Mouse (Mus musculus) urinary bladder, postnatal 25 days (tissue): ENCODE measurements around the gene Myadml2.
"Not testable (repeated sequence)": the region's sequence is repeated elsewhere in the genome, so short reads cannot be mapped to it uniquely, and the experiment has no call there.

Experiments used
- DNase-seq: peaks from one replicate; pipeline ENCODE4 v3.0.0; 2022; ENCODE audit warnings: low spot score

Gene Myadml2

DNA sequence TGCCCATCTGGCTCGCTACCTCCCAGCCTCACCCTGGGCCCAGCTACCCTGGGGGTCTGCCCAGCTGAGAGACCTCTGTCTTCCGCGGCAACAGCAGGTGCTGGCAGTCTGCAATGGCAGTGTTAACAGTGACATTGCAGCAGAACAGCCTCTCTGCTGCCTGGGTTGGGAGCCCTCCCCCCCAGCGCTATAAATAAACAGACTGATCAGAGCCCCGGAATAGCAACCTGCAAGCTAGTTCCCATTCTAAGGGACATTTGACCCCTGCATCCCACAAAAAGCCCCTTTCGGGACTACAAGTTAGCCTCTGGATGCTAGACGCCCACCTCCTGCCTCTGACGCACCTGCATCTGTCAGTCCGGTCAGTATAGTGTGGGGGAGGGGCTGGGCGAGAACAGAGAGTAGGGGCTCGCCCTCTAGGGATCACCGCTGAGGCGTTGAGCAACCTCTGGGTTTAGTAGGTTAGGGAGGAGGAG lies at the start of gene Myadml2:
Gene Myadml2, minus strand, starts transcription at position 158 of the 476 bp plus-strand sequence.
- DNase-seq = no peak

DNA sequence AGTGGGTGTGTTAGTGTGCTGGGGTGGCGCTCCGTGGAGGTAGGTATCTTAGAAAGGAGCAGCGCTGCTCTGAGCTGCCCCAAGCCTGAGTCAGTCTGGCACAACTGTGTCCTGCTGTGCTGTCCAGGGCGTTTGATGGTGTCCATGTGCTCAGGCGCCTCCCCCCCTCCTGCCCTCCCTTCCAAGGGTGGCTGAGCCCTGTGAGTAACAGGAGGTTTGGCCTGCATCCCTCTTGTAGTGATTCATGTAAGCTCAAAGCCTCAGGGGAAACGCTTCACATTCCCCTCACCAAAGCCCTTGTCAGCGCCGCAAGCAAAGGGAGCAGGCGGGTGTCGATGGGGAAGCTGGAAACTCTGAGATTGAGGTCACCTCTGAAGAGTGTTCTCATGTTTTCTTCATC lies 49.8 kb upstream of the Myadml2 start:
- DNase-seq = no peak

DNA sequence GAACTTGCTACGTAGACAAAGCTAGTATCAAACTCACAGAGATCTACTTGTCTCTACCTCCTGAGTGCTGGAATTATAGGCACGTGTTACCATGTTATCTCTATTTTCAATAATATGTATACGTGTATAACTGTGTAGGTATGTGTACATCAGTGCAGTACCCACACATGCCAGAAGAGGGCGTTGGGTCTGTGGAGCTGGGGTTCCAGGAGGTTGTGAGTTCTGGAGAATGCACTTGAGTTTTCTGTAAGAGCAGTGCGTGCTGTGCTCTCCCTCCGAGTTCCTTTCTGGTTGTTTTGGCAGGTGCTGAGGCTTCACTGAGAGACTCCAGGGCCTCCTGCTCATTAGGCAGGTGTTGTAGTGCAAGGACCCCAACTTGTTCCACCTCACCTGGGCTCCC lies 48.6 kb upstream of the Myadml2 start:
- DNase-seq = no peak

DNA sequence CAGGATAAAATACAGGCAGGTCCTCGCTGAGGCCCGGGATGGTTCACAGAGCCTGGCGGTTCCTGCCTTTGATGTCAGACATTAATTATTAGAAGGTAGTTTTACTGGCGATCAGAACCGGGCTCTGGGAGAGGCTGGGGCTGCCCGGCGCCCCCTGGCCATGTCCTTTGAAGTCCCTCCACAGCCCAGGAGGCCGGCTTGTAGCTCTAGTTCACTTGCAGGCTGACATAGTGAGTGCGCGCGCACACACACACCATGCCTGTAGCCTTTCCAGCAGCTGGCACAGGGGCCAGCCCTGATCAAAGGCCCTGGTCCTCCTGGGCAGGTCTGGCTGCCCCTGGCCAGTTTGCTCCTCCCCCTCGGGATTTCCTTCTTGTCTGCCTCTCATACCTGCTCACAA lies 47.7 kb upstream of the Myadml2 start:
- DNase-seq = no peak

DNA sequence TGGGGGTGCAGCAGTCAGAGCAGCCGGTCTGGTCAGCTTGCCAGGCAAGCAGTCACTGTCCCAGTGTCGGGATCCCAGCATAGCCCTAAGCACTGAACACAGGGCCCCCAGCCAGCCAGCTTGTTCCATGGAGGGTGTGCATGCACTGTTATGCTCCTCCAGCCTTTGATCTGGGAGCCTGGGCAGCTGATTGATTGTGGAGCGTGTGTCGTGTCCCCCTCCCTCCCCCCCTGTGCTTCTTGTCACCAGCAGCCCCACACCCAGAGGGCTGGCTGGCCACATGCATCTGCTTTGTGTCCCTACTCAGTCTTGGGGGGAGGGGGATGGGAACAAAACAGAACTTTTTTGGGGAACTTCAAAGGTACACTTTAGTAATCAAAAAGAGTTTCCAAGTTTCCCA lies 47.2 kb upstream of the Myadml2 start:
- DNase-seq = no peak

DNA sequence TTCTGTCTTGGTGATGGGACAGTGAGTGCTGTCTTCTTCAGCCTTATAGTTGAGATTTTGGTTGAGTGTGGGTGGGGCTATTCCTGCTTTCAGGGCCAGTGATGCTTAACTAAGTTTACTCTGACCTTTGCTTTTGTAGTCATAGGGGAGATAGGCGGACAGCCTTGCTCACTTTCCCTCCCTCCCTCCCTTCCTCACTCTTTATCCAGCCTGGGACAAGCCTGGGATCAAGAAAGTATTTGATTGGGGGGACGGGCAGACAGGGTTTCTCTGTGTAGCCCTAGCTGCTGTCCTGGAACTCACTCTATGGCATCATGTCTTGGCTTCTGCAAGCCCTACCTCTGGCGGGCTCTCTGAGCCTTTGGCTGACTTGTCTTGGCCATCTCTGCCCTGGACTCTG lies 45.5 kb upstream of the Myadml2 start:
- no peak for DNase-seq

DNA sequence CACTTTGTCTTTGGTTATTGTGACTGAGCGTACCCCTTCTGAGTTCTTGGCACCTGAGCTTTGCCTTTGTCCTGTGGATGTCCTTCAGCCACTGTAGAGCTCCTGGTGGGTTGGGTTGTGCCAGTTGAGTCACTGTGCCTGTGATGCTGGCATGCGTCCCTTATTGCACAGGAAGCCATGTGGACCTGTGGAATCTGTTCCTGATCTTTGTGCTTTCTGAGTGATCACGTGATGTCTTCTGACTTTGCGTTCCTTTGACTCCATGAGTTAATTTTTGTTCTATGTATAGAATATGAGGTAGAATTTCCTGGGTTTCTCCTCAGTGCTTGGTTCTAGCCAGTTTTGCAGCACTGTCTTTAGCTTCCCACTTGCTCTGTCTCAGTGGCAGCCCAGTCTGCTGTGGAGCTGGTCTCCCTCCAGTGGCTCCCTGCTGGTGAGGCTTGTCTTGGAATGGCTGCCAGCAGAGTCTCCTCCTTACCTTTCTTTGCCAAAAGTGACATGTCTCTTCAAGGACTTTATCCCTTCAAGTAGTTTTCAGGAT lies 44.6 kb upstream of the Myadml2 start:
- DNase-seq = no peak

DNA sequence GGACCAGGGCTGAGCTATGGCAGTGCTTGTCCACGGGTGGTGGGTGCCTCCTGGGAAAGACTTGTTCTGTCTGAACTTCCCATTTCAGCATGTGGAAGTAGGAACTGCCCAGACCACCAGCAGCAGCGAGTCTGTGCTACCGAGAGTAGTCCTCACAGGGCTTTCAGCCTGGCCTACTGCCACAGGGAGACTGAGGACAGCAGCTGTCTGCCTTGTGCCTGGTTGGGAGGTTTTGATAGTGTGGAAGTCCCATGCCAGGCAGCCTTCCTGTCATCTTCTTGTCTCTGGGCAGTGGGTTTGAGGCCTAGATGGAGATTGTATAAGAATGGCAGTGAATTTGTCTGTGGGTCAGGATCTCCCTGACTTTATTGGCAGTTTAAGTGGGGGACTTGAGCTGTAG lies 41.4 kb upstream of the Myadml2 start:
- DNase-seq = no peak

DNA sequence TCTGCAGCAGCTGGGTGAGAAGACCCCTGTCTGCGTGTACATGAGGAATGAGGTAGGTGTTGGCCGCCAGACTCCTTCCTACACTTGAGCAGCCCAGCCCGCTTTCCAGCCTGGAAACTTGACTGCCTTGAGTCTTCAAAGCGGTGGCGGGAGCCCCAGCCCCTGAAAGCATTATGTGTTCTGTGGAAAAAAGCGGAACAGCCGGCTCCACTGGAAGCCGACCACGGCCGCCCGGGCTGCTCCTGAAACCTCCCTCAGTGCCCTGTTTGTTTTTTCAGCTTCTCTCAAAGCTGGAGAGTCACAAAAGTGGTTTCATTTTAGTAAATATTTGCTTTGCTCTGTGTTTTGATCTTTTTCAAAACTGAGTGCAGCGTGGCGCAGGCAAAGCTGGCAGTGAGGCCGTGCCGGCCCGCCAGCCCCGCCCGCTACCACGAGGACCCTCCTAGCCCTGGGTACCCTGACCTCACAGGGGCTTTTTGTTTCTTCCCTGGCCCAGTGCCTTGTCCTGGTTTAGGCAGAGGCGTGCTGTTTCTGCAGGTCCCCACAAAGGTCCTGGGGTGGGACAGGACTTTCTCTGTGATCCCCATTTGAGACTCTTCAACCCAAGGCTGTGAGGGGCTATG lies 38.8 kb upstream of the Myadml2 start:
- DNase-seq = no peak

DNA sequence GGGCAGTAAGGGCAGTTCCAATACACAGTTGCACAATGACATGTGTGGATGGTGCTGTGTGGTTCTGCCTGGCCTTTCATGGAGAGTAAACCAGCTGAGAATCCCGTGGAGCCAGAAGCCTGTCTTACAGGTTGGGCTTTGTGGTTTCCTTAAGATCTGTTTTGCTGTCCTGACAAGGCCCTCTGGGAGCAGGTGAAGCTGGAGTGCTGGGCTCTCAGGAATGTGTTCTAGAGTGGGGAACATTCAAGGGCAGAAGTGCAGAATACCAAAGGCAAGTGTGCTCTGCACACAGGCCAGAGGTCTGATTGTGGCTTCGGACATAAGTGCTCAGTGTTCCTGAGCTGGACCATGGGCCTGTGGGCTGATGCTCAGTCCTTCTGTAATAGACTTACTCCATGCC lies 36.7 kb upstream of the Myadml2 start:
- no peak for DNase-seq

DNA sequence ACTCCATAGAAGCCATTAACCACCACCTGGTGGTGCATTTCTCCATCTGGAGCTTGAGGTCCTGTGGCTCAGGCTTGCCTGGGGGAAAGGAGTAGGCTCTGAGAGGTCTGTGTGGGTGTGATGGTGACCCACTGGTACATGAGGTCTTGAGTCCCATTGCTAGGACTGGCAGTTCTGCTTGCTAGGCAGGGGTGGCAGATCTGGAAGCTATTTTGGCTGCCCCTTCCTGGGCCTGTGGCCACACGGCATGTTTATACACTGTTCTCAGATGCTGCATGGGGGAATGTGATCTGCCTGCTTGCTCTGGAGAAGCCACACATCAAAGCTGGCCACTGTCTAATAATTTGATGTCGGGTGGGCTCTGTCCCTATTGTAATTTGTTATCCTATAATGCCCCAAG lies 36.1 kb upstream of the Myadml2 start:
- DNase-seq = no peak

DNA sequence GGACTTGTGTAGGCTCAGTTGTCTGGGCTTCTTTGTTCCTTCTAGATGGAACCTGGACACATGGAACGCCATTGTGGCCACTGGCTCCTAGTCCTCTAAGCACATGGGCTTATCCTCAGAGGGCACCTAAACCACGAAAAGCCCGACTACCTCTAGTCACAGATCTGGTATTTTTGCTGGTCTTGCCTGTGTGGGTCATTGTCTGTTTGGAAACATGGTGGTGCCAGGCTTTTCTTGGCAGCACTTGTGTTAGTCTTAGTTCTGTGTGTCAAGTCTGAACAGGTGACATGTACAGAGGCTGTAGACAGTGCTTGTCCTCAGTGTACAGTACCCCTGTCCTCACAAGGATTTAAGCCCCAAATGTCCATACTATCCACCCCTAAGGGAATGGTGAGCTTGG lies 35.6 kb upstream of the Myadml2 start:
- DNase-seq = no peak

DNA sequence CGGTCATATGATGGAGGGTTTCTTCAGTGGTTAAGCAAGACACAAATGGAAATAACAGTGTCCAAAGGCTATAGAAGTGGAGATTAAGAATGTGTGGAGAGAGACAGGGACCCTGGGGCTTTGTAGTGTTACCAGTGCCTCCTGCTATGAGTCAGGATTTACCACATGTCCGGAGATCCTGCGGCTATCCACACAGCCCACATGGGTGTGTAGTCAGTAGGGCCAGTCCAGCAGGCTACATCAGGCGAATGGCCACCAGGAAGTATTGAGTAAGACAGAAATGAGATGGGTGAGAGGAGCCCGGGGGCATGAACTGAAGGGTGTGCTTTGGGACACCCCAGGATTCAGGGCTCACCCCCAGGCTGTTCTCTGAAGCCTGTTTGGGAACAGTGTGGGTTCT lies 34.7 kb upstream of the Myadml2 start:
- DNase-seq = no peak

DNA sequence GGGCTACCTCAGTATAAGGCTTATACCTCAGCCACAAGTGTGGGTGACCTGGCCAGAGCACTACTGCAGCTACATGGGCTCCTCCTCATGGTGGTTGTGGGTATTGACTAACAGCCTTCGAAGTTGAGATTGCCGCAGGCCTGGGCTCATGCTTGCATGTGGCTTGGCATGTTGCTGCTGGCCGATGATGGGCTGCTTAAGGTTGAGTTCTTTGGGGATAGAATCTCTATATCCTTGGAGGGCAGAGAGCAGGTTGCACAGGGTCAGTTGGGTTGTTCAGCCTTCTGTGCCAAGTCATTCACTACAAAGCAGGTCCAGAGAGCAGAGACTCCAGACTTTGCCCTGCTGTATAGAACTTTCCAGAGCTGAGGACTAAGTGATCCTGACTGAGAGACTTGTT lies 32.0 kb upstream of the Myadml2 start:
- DNase-seq = no peak

DNA sequence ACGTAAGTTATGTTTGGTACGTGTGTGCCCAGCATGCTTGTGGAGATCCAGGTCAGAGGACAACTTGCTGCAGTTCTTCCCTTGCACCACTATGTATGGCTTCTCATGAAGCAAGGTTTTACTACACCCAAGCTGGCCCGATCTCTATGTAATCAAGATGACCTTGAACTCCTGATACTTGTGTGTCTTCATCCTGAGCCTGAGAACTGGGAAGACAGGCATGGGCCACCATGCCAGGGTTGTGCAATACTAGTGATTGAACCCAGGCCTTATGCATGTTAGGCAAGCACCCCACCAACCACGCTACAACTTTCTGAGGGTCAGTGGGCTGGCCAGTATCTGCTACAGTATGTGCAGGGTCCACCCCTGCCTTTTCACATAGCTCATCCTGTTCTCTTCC lies 29.0 kb upstream of the Myadml2 start:
- DNase-seq = no peak

DNA sequence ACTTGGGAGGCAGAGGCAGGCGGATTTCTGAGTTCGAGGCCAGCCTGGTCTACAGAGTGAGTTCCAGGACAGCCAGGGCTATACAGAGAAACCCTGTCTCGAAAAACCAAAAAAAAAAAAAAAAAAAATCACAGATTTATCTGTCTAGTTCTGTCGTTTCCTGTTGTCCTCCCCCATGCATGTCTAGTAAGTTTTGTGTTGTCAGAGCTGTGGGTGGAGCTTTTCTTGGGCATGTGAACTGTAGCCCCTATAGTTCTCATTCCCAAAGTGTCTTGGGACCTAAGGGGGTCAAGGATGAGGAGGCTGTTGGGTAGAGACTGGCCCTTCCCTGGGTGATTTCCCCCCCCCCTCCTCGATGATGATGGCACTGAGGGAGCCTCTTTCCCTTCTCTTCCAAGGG lies 27.9 kb upstream of the Myadml2 start:
- DNase-seq = not testable (repeated sequence)

DNA sequence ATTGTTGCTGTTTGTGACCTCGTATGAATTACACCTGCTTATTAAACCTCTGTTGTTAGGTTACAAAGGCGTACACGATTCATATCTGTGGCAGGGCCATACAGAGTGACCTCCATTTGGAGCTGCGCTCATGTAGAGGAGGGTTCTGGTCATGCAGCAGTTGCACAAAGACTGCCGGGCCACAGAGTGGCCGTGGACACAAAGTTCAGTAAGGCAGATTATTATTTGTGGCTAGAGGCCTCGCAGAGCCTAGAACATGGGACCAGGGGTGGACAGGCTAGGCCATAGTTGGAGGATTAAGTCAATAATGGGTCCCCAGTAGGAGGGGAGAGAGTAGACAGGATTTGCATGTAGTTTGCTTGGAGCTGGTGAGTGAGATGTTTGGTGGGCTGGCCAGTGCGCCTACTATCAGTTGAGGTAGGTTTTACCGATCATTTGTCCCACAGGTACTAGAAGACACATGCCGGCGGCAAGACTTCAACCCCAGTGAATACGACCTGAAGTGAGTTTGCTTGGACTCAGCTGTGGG lies 25.7 kb upstream of the Myadml2 start:
- no peak for DNase-seq

DNA sequence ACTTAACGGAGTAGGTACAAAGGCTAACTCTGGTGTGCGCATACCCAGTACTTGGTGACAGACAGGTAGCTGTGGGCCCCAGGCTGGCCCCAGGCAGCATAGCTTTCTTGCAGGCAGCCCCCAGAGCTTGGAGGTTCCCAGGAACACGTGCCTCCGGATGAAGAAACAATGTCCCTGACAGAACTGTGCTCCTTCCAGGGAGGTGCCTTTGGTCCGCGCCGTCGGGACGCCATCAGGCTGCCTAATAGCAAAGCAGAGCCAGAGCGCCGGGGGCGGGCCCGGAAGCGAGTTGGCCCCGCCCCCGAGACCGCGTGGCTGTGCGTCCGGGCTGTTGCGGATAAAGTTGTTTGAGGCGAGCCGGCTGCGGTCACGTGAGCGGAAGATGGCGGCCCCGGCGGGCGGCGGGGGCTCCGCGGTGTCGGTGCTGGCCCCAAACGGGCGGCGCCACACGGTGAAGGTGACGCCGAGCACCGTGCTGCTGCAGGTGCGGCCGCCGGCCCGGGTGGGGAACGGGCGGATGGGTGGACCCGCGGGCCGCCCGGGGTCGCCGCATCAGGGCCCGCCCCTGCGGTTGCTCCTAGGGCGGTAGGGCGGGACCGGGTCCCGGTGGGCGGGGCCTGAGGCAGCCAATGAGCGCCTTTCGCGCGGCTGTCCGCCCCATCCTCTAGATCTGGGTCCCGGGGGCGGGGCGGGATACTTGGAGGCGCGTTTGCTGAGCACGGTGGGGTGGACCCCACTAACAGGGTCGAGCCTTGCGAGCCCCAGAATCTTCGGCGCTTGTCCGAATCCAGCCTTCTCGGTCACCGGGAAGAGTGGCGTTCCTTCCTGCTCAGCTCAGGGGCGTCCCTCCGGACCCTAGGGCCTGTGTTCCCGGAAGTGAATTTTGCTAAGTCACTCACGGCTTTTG lies 25.0 kb upstream of the Myadml2 start, which contains the start of gene Aspscr1:
Gene Aspscr1, plus strand, starts transcription at position 287 of the 907 bp plus-strand sequence.
- peak; percentile 96 for DNase-seq

DNA sequence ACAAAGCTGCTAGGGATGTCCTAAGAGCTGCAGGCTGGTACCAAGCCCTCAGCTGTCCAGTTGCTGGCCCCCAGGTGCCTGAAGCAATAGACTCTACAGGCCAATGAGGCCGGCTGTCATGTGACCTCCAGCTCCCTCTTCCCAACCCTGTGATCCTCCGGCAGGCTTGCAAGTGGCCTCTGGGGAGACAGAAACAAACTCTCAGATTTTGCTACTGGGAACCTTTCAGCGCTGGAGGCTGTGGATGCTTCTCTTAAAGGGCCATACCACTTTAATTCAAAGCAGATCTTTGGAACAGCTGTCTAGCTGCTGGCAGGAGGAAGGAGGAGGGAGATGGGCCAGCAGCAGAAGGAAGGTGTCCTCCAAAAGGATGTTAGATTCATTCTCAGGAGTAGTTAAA lies 18.7 kb upstream of the Myadml2 start:
- no peak for DNase-seq

DNA sequence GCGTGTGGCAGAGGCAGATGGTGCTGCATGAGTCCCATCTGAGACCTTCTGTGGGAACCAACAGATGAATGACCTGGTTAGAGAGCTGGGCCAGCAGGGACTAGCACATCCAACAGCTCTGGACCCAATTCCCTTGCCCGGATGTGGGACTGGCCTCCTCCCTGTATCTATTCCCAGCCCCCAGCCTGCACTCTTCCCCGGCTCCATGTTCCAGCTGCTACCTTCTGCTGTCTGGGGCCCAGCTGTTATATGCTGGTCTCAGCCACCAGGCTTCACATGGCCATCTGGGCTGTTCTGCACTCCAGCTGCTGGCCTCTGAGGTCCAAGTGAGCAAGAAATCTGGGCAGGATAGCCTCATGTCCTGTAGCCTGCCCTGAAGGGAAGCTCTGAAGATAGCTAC lies 17.4 kb upstream of the Myadml2 start:
- no peak for DNase-seq

DNA sequence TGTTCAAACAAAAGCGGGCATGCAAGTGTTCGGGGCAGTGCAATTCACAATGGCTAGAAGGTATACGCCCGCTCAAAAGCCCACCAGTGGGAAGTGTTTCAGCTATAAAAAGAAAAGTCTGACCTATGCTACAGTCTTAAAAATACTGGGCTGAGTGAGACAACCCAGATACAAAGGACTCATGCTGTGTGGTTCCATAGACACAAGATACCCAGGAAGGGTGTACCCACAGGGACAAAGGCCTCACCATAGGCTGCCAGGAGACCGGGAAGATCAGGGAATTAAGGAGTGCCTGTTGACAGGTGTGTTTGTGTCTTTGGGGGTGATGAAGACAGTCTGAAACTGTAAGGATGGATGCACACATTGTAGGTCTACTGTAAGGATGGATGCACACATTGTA lies 15.8 kb upstream of the Myadml2 start:
- no peak for DNase-seq

DNA sequence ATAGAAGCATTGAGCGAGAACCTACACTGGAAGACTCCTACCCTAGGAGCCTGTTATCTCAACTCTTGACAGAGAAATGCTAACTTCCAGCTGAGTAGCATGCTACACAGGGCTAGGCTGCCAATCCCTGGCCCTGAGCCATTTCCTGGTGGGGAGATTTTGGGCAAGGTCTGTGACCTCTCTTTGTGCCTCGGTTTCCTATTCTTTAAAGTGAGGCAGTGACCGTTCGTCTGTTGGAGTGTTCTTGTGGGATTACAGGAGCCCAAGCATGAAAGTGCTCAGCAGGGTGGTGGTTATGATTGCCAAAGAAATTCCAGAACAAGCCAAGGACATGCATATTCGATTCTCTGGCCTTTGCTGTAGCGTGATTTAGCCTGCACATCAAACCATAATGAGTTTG lies 14.8 kb upstream of the Myadml2 start:
- DNase-seq = no peak

DNA sequence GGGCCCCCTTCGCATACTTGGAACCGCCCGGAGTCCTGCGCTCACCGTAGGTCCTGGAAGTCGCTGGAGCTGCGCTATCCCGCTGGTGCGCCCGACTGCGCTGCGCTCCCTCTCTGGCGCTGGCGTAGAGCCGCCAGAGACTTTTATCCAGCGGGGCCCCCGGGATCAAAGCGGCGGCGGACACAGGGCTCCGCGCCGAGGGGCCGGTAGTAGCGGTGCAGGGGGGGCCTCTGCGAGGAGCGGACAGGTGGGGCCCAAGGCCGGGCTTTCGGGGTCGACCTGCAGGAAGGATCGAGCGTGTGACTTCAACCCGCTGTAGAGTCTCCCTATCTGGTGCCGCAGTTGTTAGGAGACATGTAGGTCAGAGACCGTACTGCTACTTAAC lies 13.1 kb upstream of the Myadml2 start, which contains the start of gene Notum:
Gene Notum, minus strand, starts transcription at position 100 of the 385 bp plus-strand sequence.
- DNase-seq = no peak
